Mouse (Mus musculus) urinary bladder, postnatal 14 days (tissue): ENCODE measurements around the gene Golgb1.

Source experiments
- DNase-seq: peaks from one replicate; pipeline ENCODE4 v3.0.0; 2021; ENCODE audit warnings: low spot score

Gene Golgb1

GRCm38 (mm10) chr16:36920410-36920809 is 45.5 kb downstream of the Golgb1 start:
- DNase-seq, result no peak

DNA sequence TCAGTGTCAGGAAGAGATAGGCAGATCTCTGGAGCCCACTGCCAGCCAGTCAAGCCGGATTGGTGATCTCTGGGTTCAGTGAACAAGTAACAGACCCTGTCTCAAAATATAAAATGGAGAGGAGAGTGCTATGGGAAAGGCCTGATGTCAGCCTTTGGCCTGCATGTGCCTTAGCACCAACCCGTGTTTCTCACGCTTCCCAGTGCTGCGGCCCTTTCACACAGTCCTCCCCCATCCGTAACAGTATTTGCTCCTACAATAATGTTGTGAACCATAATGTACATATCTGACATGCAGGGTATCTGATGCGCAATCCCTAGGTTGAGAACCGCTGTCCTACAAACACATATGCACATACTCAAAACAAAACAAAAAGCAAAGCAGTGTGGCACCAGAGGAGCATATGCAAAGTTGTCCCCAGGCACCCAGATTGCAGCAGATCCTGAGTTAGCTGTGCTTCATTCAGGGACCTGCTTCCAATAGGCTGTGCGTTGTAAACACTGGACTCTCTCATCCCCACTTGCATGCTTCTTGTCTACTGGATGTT is 46.2 kb downstream of the Golgb1 start:
- no peak for DNase-seq

DNA sequence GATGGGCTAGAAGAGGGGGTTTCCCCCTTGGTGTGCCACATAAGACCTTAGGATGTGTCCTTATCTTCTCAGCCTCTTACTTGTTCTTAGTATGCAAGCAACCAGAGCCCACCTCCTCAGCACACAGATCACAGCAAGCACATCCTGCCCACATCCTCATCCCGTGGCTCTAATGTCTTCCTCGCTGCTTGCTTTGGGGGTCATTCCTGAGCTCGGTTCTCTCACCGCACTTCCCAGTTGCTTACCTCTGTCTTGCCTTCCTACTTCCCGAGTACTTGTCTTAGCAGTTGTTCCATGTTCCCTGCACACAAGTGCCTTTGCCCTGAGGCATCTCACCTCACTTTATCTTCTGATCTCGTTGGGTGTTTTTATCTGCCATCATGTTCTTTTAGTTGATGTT is 47.0 kb downstream of the Golgb1 start:
- DNase-seq, result no peak

DNA sequence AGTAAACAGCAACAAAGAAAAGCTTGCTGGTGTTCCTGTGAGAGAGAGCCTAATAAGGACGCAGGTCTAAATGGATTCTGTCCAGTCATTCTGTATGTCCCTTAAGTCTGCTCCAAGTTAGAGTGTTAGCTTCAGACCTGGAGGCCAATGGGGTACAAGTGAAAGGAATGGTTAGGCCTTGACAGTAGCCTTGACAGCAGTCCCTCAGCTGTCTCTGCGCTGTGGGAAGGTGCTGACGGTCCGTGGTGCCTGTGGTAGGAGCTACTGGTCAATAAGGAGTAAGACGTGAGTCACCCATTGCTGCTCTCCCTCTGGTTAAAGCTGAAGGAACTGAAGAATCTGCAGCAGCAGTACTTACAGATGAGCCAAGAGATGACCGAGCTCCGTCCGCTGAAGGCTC is 49.4 kb downstream of the Golgb1 start:
- DNase-seq, result no peak

DNA sequence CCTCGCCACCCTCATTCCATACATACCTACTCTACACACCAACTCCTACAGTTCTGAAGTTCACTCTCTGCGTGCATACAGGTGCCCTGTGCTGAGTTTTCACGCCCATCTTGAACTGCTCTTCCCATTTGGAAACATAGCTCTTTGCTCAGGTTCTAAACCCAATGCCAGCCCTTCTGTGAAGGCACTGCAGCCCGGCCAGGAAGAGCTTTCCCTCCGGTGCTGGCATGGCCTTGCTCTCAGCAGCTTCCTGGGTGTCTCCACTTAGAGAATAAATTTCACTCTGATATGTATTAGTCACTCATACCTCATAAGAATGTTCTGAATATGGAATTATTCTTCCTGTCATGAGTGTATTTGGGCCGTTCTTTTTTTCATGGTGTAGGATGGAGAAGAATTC is 50.4 kb downstream of the Golgb1 start:
- DNase-seq, result no peak

DNA sequence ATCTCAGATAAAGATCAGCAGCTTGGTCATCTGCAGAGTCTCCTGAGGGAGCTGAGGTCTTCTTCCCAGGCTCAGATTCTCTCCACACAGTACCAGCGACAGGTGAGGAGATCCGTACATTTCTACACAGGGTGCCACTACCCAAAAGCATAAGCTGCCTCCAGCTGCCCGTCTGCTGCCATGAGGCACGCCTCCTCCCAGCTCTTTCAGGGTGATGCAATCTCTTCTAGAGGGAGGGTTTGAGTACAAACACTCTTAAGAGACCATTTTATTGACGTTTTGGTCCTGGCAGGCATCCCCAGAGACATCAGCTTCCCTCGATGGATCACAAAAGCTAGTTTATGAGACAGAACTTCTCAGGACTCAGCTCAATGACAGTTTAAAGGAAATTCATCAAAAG is 50.9 kb downstream of the Golgb1 start:
- no peak for DNase-seq

- DNase-seq, result no peak
These were observed 51.8 kb downstream of the Golgb1 start for GRCm38 (mm10) chr16:36926514-36927447.

- no peak for DNase-seq
These were observed 52.7 kb downstream of the Golgb1 start for GRCm38 (mm10) chr16:36927495-36928105.

GRCm38 (mm10) chr16:36928106-36928500 is 53.2 kb downstream of the Golgb1 start:
- no peak for DNase-seq

- DNase-seq, result no peak
These were observed 54.3 kb downstream of the Golgb1 start for GRCm38 (mm10) chr16:36929216-36929615.

GRCm38 (mm10) chr16:36930231-36931136 is 55.5 kb downstream of the Golgb1 start:
- no peak for DNase-seq

DNA sequence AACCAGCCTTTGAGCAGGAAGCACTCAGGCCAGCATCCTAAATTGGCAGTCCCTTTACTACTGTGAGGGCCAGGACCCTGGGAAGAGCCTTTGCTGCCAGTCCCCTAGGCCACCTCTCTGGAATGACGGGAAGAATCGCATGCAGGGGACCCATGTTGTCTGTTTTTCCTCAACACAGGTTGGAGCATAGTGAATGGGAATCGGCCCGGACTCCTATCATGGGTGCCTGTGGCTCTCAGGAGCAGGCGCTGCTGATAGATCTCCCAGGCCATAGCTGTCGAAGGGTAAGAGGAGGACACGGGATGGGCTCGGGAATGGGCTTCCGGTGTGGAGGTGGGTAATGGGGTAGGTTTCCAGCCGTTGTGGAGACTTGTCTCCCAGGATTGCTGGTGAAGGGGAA is 56.4 kb downstream of the Golgb1 start:
- no peak for DNase-seq

DNA sequence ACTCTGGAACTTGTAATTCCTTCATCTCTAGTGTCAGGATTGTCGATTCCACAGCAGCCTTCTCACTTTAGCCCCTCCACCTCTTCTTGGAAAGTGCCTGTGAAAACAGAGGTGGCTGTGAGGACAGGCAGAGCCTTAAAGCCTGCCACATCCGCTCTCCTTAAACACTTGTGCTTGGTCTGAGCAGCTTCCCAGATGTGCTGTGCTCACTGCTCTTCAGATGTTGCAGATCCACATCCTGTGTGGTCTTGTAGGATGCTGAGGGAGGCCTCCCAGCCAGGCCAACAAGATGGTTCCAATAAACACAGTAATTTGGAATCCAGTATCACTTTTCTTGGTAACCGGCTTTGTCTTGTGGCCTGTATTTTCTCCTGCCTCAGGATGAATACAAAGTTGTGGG is 57.0 kb downstream of the Golgb1 start:
- no peak for DNase-seq

DNA sequence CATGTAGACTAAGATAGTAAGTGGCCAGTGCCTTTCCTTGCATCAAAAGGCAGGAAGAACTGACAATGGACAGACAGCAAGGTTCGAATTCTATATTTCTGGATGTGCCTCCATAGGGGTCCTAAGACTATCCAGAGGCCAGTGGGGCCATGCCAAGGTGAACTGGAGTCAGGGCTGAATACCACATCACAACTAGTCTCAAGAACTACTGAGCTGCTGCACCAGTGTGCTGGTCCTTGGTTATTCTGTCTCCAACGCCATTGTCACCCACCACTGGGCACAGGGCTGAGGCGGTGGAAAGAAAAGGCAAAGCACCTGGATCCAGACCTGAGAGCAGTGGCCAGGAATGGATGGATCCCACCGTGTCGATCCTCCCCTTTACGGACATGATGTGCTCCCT is 57.6 kb downstream of the Golgb1 start:
- no peak for DNase-seq

- peak; percentile 37 for DNase-seq
These were observed 59.3 kb downstream of the Golgb1 start for GRCm38 (mm10) chr16:36934131-36934840.

DNA sequence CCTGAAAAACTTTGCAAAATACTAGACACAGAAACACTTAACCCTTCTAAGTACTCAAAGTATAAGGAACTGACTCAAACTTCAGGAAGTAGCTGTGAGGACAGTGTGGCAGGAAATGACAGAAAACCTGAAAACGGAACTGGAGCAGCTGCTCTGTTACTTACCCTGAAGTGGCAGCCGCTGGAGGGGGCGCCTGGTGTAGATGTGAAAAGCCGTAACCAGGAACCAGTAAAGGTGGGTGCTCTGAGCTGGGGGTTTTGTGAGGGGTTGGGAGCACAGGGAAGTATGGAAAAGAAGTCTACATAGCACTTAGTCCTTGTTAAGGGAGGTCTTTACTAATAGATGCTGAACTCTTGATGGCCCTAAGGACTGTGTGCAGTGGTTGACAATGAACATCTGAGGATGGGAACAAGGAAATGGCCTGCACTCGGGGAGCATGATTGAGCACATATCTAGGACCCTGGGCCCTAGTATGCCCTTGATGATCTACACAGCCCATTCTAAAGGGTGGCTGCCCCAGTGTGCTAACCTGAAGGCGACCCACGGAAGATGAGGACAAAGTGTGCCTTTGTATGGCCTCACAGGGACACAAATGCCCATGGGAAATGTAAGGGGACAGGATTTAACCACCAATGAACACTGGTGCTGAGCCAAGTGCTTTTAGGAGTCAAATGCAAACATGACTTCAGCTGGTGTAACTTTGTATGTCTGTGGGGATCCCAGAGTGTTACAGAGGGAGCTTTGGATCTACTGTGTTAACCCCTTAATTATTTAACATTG is 60.1 kb downstream of the Golgb1 start, which contains the start of gene Hcls1:
TSS of gene Hcls1 (plus strand) at position 143 of the 780 bp plus-strand sequence.
- no peak for DNase-seq

- DNase-seq, result no peak
These were observed 60.9 kb downstream of the Golgb1 start for GRCm38 (mm10) chr16:36935814-36936213.

DNA sequence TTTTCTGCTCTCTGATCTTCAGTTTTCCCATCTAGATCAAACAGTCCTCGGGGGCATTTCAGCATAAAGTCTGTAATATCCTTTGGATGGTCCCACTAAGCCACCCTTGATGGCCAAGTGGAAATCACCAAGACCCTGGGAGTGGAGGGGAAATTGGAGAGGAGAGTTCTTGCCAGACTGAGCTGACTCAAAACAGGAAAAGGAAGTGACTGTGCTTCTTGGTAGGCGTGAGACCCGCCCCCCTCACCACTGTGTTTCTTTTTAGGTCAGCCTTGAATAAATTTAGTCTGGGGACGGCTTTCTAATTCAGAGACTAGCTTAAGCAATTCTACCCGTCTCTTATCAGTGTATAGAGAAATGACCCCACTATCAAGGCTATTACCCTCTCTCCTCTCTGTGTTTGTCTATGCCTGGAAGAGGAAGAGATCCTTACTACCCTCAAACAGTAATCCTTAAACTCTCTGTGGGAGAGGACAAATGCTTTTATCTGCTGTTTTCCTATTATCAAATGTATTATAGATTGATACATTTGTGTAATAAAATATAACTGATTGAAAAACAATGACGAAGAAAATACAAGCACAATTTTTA is 66.3 kb downstream of the Golgb1 start:
- no peak for DNase-seq

GRCm38 (mm10) chr16:36941895-36942294 is 67.0 kb downstream of the Golgb1 start:
- DNase-seq, result no peak

GRCm38 (mm10) chr16:36943591-36943990 is 68.7 kb downstream of the Golgb1 start:
- DNase-seq, result no peak
